Mouse (Mus musculus) cerebellum, postnatal 4 days (tissue): ENCODE data around the gene Ctnna2.

Source experiments
- DNase-seq, 2 experiments: peaks; one replicate each; pipeline ENCODE4 v3.0.0; 2022; ENCODE audit warnings: low spot score in 2 of 2, mixed read lengths in 1 of 2

Gene Ctnna2

GRCm38 (mm10) chr6:77425746-77426145 is 553.8 kb downstream of the Ctnna2 start:
- DNase-seq = no peak

GRCm38 (mm10) chr6:77424826-77425225 is 554.7 kb downstream of the Ctnna2 start:
- DNase-seq = no peak

DNA sequence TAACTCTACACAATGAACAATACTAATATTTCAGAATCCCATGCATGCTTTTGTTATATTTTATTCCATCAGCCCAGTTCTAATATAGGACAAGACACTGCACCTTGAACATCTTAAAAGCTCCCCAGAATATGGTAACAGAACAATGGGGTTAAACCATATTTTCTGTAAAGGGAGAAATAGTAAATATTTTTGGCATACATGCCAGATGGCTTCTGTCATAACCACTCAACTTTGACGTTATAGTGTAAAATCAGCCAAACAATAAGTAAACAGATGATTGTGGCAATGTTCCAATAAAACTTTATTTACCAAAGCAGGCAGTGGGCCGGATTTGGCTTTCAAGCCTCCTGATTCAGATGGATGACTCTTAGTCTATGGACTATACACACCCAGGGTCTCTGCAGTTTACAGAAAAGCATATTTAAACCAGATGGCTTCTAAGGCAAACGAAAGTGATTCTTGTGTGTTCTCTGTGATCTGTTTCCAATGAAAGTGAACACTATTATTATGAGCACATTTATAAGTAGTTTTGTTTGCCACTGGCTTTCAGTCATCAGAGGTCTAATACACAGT is 557.8 kb downstream of the Ctnna2 start:
- DNase-seq = no peak

GRCm38 (mm10) chr6:77416999-77417398 is 562.5 kb downstream of the Ctnna2 start:
- no peak for DNase-seq

DNA sequence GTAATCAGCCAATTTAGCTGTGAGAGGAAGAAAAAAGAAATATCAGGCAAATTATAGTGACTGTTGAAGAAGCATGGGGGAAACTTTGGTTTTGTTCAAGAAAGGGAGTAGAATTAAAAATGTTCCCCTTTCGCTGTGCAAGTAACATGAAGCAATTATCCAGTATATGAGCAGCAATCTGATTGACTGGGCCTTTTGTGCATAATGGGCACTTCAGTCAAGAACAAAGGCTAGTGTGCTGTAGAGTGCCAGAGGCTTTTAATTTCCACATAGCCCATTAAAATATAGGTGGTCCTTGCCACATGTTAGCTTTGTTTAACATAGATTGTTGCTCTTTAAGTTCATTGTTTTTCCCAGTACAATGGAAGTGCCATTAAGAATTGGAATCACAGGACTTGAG is 566.0 kb downstream of the Ctnna2 start:
- DNase-seq = no peak

DNA sequence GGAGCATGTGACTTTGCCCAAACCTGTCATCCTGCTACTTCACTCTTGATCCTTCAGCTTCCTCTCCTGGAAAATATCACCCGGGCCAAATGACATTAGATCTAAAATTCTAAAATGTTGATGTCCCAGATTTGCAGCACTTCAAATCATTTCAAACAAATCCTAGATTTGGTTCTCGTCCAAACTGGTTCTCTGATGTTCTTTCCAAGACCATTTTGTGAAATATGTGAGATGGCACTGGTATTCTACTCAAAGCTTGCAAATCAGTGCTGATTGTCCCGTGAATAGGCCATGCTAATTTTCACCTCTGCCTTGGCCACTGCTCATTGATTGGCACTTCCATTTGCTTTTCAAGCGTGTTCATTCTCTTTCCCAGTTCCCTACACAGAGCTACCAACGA is 571.0 kb downstream of the Ctnna2 start:
- no peak for DNase-seq

- no peak for DNase-seq
Observed at GRCm38 (mm10) chr6:77400751-77401150, 578.7 kb downstream of the Ctnna2 start.

DNA sequence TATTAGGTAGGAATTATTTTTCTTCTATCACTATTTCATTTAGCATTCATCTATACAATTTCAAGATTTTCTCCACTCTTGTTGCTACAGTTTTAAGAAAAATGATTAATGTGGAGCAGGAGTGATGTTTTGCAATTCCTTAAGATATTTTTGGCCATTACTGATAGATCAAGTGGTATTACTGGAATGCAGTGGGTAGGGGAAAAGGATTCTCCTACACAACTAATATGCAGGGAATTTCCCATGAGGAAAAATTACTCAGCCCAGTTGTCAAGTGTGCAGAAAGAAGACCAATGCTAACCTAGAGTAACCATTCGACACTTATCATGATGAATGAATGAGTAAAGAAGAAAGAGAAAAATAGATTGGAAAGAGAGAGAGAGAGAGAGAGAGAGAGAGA is 587.8 kb downstream of the Ctnna2 start:
- no peak for DNase-seq

- no peak for DNase-seq
Observed at GRCm38 (mm10) chr6:77381309-77381708, 598.2 kb downstream of the Ctnna2 start.

- no peak for DNase-seq
Observed at GRCm38 (mm10) chr6:77373132-77373531, 606.4 kb downstream of the Ctnna2 start.

- no peak for DNase-seq
Observed at GRCm38 (mm10) chr6:77371147-77371546, 608.4 kb downstream of the Ctnna2 start.

DNA sequence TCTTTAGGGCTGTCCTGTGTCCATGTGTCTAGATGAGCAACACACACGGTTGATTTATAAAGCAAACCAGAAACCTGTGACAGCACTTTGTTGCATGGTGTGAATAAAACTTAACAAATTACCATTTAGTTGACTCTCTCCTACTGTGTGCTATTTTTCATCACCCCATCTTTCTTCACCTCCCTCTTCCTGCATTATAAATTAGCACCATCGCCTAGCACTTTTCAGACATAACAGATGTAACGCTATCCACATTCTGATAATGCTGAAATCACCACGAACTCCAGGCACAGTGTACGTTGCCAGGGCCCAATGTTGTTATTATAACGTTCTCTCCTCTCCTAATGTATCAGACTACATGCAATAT is 621.0 kb downstream of the Ctnna2 start:
- no peak for DNase-seq

DNA sequence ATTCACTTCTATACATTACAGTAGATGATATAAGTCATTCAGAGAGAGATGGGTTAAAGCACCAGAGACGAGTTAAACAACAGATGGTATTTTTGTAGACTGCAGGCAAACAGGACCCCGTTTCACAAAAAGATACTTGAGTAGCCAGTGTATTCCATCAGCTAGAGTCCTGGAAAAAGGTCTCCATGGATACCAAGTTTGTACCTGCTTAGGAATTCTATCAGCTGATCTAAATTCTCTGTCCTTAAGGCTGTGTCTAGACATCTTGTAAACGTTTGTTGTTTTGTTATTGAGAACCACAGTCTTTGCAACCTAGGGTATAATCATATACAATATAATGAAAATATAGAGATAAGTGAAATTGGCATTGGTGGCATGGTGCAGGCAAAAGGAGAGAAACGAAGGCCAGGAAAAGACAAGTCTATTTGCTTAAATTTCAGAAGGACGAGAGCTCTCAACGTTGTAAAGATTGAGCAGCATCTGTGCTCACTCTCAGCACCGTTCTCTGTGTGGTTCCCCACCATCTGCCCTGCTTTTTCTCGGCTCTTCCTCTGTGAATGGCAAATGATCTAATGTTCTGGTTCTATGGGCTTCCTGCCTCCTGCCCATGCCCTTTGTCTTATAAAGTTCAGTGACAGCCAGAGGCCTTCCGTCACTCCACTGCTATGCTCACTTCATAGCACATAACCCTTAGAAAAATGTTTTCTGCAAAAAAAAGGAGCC is 621.6 kb downstream of the Ctnna2 start:
- DNase-seq = peak in 1 of 2 experiments; percentile 9

DNA sequence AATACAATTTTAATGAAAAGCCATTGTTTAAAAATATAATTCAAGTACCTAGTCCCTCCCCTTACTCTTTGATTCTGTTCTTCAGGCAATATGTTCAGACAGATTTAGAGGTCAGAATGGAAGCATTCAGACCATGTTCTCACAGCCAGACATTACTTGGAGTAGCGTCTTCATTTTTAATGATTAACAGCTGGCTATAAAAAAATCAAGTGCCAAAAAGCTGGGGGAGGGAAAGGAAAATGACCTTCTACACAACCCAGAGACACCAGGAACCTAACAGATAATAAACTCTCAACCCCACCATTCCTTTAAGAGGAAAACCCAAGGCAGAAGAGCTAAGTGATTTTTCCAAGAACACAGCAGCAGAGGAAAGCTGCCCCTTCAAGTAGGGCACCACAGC is 624.7 kb downstream of the Ctnna2 start:
- DNase-seq = no peak

- no peak for DNase-seq
Observed at GRCm38 (mm10) chr6:77343781-77344180, 635.7 kb downstream of the Ctnna2 start.

- no peak for DNase-seq
Observed at GRCm38 (mm10) chr6:77335537-77335936, 644.0 kb downstream of the Ctnna2 start.

- no peak for DNase-seq
Observed at GRCm38 (mm10) chr6:77324748-77325147, 654.8 kb downstream of the Ctnna2 start.

- DNase-seq = no peak
Observed at GRCm38 (mm10) chr6:77324327-77324726, 655.2 kb downstream of the Ctnna2 start.

DNA sequence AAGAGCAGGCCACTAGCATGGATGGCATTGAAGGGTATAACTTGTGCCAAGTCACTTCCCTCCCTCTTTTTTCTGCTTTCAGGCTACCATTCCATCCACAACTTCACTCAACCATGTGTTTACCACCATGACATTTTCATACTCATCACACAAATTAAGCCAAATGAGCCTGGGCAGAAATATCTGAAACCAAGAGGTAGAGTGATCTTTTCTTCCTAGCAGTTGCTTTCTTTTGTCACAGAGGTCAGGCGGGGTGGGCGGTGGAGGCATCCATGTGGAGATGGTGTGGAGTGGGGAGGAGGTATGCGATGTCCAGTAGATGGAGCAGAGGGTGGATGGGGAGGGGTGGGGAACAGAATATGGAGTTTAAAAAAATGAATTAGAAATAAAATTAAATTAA is 672.7 kb downstream of the Ctnna2 start:
- no peak for DNase-seq

DNA sequence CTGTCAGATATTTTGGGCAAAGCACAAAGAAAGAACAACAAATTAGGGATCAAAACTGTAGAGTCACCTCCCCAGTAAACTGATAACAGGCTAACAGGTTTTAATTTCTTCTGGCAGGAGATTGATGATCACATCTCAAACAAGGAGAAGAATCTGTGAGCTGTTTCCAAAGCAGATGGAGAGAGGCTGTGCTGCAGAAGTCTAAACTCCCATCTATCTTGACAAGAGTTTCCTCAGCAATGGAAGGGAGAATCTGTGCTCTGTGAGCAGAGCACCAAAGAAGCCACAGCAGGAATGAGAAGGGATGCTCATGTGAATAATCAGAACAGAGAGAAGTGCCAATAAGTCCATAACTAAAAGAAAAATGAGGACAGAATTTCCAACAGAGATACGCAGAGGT is 678.2 kb downstream of the Ctnna2 start:
- DNase-seq = no peak

GRCm38 (mm10) chr6:77291415-77291814 is 688.1 kb downstream of the Ctnna2 start:
- no peak for DNase-seq

- peak in 1 of 2 experiments; percentile 46 for DNase-seq
Observed at GRCm38 (mm10) chr6:77288402-77288801, 691.1 kb downstream of the Ctnna2 start.

- DNase-seq = no peak
Observed at GRCm38 (mm10) chr6:77286317-77286716, 693.2 kb downstream of the Ctnna2 start.

- DNase-seq = no peak
Observed at GRCm38 (mm10) chr6:77278794-77279193, 700.7 kb downstream of the Ctnna2 start.
